Mouse (Mus musculus) midbrain, embryonic 13.5 days (tissue): Measurements from ENCODE around the gene Cdc37l1. TPM values are rescaled to one million over a fixed set of nuclear protein-coding genes. Genes with fewer than 3 reads are reported as not detected.
A peak's percentile ranks its signal among the peaks of the same experiment; 100 is the strongest.

Experiments used
- ATAC-seq: fragments of 200-750 bp; cut with Nextera tagmentation; 2 replicates; pipeline ENCODE4 v1.8.0; 2017; ENCODE audit warnings: mild to moderate bottlenecking, moderate TSS enrichment, moderate library complexity
- H3K27ac ChIP-seq: fragments of 300-500 bp; sonication (generic); 2 replicates; pipeline ENCODE4 v1.5.1; 2015; ENCODE audit warnings: inconsistent platforms, mild to moderate bottlenecking, moderate library complexity
- H3K27me3 ChIP-seq: fragments of 300-500 bp; sonication (generic); 2 replicates; pipeline ENCODE4 v1.6.1; 2015; ENCODE audit warnings: mild to moderate bottlenecking, inconsistent platforms
- H3K36me3 ChIP-seq: fragments of 300-500 bp; sonication (generic); 2 replicates; pipeline ENCODE4 v1.6.1; 2015; ENCODE audit warnings: mild to moderate bottlenecking, inconsistent platforms
- H3K4me1 ChIP-seq: fragments of 300-500 bp; sonication (generic); replicated peaks from 2 replicates; pipeline ENCODE4 v1.6.1; 2015; ENCODE audit warnings: inconsistent platforms
- H3K4me2 ChIP-seq: fragments of 300-500 bp; sonication (generic); replicated peaks from 2 replicates; pipeline ENCODE4 v1.6.1; 2015; ENCODE audit warnings: moderate library complexity, mild to moderate bottlenecking, inconsistent platforms
- H3K4me3 ChIP-seq: fragments of 300-500 bp; sonication (generic); replicated peaks from 2 replicates; pipeline ENCODE4 v1.5.1; 2015; ENCODE audit warnings: mild to moderate bottlenecking, inconsistent platforms
- H3K9ac ChIP-seq: fragments of 300-500 bp; sonication (generic); replicated peaks from 2 replicates; pipeline ENCODE4 v1.6.1; 2015; ENCODE audit warnings: mild to moderate bottlenecking, inconsistent platforms
- H3K9me3 ChIP-seq: fragments of 300-500 bp; sonication (generic); 2 replicates; pipeline ENCODE4 v1.6.1; 2016; ENCODE audit warnings: mild to moderate bottlenecking, inconsistent platforms
- WGBS: fragments of 180-500 bp; shearing (Covaris S2); methylation state at CpG from one replicate; pipeline ENCODE4 v1.1.7; 2015; 5-methylcytosine and 5-hydroxymethylcytosine counted together
- polyA plus RNA-seq: library from polyadenylated mRNA; unstranded; fragments of >200 nt; fragmentation: Nextera tagmentation; extraction: Ambion mirVana; gene quantifications from 2 replicates; pipeline ENCODE4 v1.2.1, GENCODE M21; 2015

Cdc37l1 gene
- polyA plus RNA-seq: 51.6 and 51.9 TPM in 2 replicates

GRCm38 (mm10) chr19:28990194-28990589, at the start of gene Cdc37l1:
Cdc37l1 (plus strand) TSS chr19:28990352.
- Histone ChIP-seq H3K36me3 (peaks cover 16% of the 10 kb centered on the region), H3K9me3 (no peaks in the 10 kb centered on the region), H3K27ac (peak within 1 kb of the TSS; percentile 90), H3K4me2 (peak within 1 kb of the TSS; percentile 73), H3K4me3 (peak within 1 kb of the TSS; percentile 82), H3K9ac (peak within 1 kb of the TSS; percentile 93), H3K4me1 (peaks cover 25% of the 10 kb centered on the region), H3K27me3 (0 out of 2 replicates have a peak, but pooled peaks cover 5% of the 10 kb centered on the region)
- peak; percentile 98 for ATAC-seq
- under 1% methylated on average over 37 of the region's 37 CpGs for WGBS

- H3K4me2 ChIP-seq: no peak overlapping the region
- no peak overlapping the region for H3K9ac ChIP-seq
- H3K4me3 ChIP-seq: no peak overlapping the region
- no peaks in the 10 kb centered on the region for H3K36me3 ChIP-seq
- ATAC-seq: no peak
- H3K27ac ChIP-seq: no peak overlapping the region
- WGBS: 81% methylated on average over 4 of the region's 4 CpGs
- H3K27me3 ChIP-seq: no peaks in the 10 kb centered on the region
- H3K4me1 ChIP-seq: no peaks in the 10 kb centered on the region
- no peaks in the 10 kb centered on the region for H3K9me3 ChIP-seq
These were observed 48.9 kb upstream of the Cdc37l1 start for GRCm38 (mm10) chr19:28941271-28941670.

- no peak for ATAC-seq
- Histone ChIP-seq H3K36me3 (no peaks in the 10 kb centered on the region), H3K4me1 (no peaks in the 10 kb centered on the region), H3K9me3 (no peaks in the 10 kb centered on the region), H3K27ac (no peak overlapping the region), H3K27me3 (no peaks in the 10 kb centered on the region), H3K4me3 (no peak overlapping the region), H3K9ac (no peak overlapping the region), H3K4me2 (no peak overlapping the region)
- 82% methylated on average over 4 of the region's 4 CpGs for WGBS
These were observed 43.4 kb upstream of the Cdc37l1 start for GRCm38 (mm10) chr19:28946782-28947181.

GRCm38 (mm10) chr19:28947311-28947710, 42.8 kb upstream of the Cdc37l1 start:
- H3K4me2 ChIP-seq: no peak overlapping the region
- H3K4me1 ChIP-seq: no peaks in the 10 kb centered on the region
- no peak overlapping the region for H3K4me3 ChIP-seq
- H3K27ac ChIP-seq: no peak overlapping the region
- WGBS: 72% methylated on average over 2 of the region's 2 CpGs
- no peaks in the 10 kb centered on the region for H3K36me3 ChIP-seq
- no peak for ATAC-seq
- no peaks in the 10 kb centered on the region for H3K9me3 ChIP-seq
- H3K27me3 ChIP-seq: no peaks in the 10 kb centered on the region
- H3K9ac ChIP-seq: no peak overlapping the region

GRCm38 (mm10) chr19:28951251-28951650, 38.9 kb upstream of the Cdc37l1 start:
- no peak overlapping the region for H3K27ac ChIP-seq
- H3K36me3 ChIP-seq: no peaks in the 10 kb centered on the region
- no peak overlapping the region for H3K4me2 ChIP-seq
- WGBS: 73% methylated on average over 5 of the region's 5 CpGs
- no peaks in the 10 kb centered on the region for H3K27me3 ChIP-seq
- H3K4me1 ChIP-seq: no peaks in the 10 kb centered on the region
- H3K9ac ChIP-seq: no peak overlapping the region
- H3K4me3 ChIP-seq: no peak overlapping the region
- no peaks in the 10 kb centered on the region for H3K9me3 ChIP-seq
- ATAC-seq: no peak

- H3K9ac ChIP-seq: no peak overlapping the region
- no peaks in the 10 kb centered on the region for H3K36me3 ChIP-seq
- H3K27ac ChIP-seq: peak overlapping the region; percentile 84; the same call in 1 of the 2 replicates
- WGBS: 59% methylated on average over 3 of the region's 3 CpGs
- H3K4me1 ChIP-seq: peaks cover 30% of the 10 kb centered on the region
- peak overlapping the region; percentile 73 for H3K4me2 ChIP-seq
- no peaks in the 10 kb centered on the region for H3K9me3 ChIP-seq
- peaks cover 11% of the 10 kb centered on the region; the same call in 1 of the 2 replicates for H3K27me3 ChIP-seq
- no peak for ATAC-seq
- peak overlapping the region; percentile 83 for H3K4me3 ChIP-seq
These were observed 27.0 kb upstream of the Cdc37l1 start for GRCm38 (mm10) chr19:28963113-28963512.

- WGBS: 9% methylated on average over 4 of the region's 4 CpGs
- ATAC-seq: peak; percentile 6; the same call in 1 of the 2 replicates
- H3K27me3 ChIP-seq: peaks cover 11% of the 10 kb centered on the region; the same call in 1 of the 2 replicates
- H3K9me3 ChIP-seq: no peaks in the 10 kb centered on the region
- no peaks in the 10 kb centered on the region for H3K36me3 ChIP-seq
- H3K9ac ChIP-seq: peak overlapping the region; percentile 90
- H3K4me3 ChIP-seq: peak overlapping the region; percentile 83
- H3K27ac ChIP-seq: peak overlapping the region; percentile 84
- H3K4me2 ChIP-seq: peak overlapping the region; percentile 73
- H3K4me1 ChIP-seq: peaks cover 30% of the 10 kb centered on the region
These were observed 26.7 kb upstream of the Cdc37l1 start for GRCm38 (mm10) chr19:28963513-28963841.

- peak within 1 kb of the TSS; percentile 90 for H3K9ac ChIP-seq
- H3K27ac ChIP-seq: peak within 1 kb of the TSS; percentile 84
- H3K4me1 ChIP-seq: peaks cover 30% of the 10 kb centered on the region
- peak within 1 kb of the TSS; percentile 73 for H3K4me2 ChIP-seq
- H3K36me3 ChIP-seq: no peaks in the 10 kb centered on the region
- ATAC-seq: peak; percentile 89
- peaks cover 11% of the 10 kb centered on the region; the same call in 1 of the 2 replicates for H3K27me3 ChIP-seq
- under 1% methylated on average over 65 of the region's 73 CpGs for WGBS
- H3K4me3 ChIP-seq: peak within 1 kb of the TSS; percentile 83
- H3K9me3 ChIP-seq: no peaks in the 10 kb centered on the region
These were observed 26.2 kb upstream of the Cdc37l1 start, which contains the start of gene Plpp6 for GRCm38 (mm10) chr19:28963842-28964551. Plpp6 (plus strand) TSS chr19:28963953.

GRCm38 (mm10) chr19:28964552-28964903, 25.6 kb upstream of the Cdc37l1 start:
- Histone ChIP-seq H3K9me3 (no peaks in the 10 kb centered on the region), H3K4me1 (peaks cover 30% of the 10 kb centered on the region), H3K9ac (peak overlapping the region; percentile 90), H3K4me2 (peak overlapping the region; percentile 73), H3K27ac (peak overlapping the region; percentile 84; the same call in 1 of the 2 replicates), H3K4me3 (peak overlapping the region; percentile 83), H3K36me3 (no peaks in the 10 kb centered on the region), H3K27me3 (peaks cover 11% of the 10 kb centered on the region; the same call in 1 of the 2 replicates)
- peak; percentile 70 for ATAC-seq
- WGBS: 6% methylated on average over 16 of the region's 16 CpGs

GRCm38 (mm10) chr19:28967652-28968051, 22.5 kb upstream of the Cdc37l1 start, which contains the start of gene 4430402I18Rik:
4430402I18Rik (minus strand) TSS chr19:28967800.
- H3K36me3 ChIP-seq: no peaks in the 10 kb centered on the region
- H3K27me3 ChIP-seq: 0 out of 2 replicates have a peak, but pooled peaks cover 4% of the 10 kb centered on the region
- H3K4me2 ChIP-seq: peak within 1 kb of the TSS; percentile 31
- peak within 1 kb of the TSS; percentile 9; the same call in 1 of the 2 replicates for H3K4me3 ChIP-seq
- 3% methylated on average over 11 of the region's 11 CpGs for WGBS
- H3K9ac ChIP-seq: no peak within 1 kb of the TSS
- no peak within 1 kb of the TSS for H3K27ac ChIP-seq
- ATAC-seq: peak; percentile 47
- peaks cover 30% of the 10 kb centered on the region for H3K4me1 ChIP-seq
- no peaks in the 10 kb centered on the region for H3K9me3 ChIP-seq

- Histone ChIP-seq H3K9me3 (no peaks in the 10 kb centered on the region), H3K4me1 (peaks cover 30% of the 10 kb centered on the region), H3K27ac (no peak overlapping the region), H3K36me3 (no peaks in the 10 kb centered on the region), H3K4me3 (no peak overlapping the region), H3K9ac (no peak overlapping the region), H3K4me2 (no peak overlapping the region), H3K27me3 (0 out of 2 replicates have a peak, but pooled peaks cover 4% of the 10 kb centered on the region)
- WGBS: 76% methylated on average over 4 of the region's 4 CpGs
- ATAC-seq: no peak
These were observed 22.0 kb upstream of the Cdc37l1 start for GRCm38 (mm10) chr19:28968178-28968577.

- peaks cover 7% of the 10 kb centered on the region; the same call in 1 of the 2 replicates for H3K27me3 ChIP-seq
- WGBS: 92% methylated on average over 5 of the region's 5 CpGs
- no peak overlapping the region for H3K4me3 ChIP-seq
- no peak overlapping the region for H3K4me2 ChIP-seq
- H3K4me1 ChIP-seq: peaks cover 30% of the 10 kb centered on the region
- no peak for ATAC-seq
- H3K9me3 ChIP-seq: no peaks in the 10 kb centered on the region
- H3K36me3 ChIP-seq: no peaks in the 10 kb centered on the region
- H3K9ac ChIP-seq: no peak overlapping the region
- H3K27ac ChIP-seq: no peak overlapping the region
These were observed 20.9 kb upstream of the Cdc37l1 start for GRCm38 (mm10) chr19:28969231-28969630.
